Mouse (Mus musculus) C2C12 (cell line): ENCODE results near the gene Bms1.

Experiments
- CEBPB ChIP-seq: IDR thresholded peaks from one replicate; pipeline ENCODE4 v1.6.1; 2011; ENCODE audit warnings: low read depth, mild to moderate bottlenecking, control low read depth, moderate library complexity
- CTCF ChIP-seq: IDR thresholded peaks from one replicate; pipeline ENCODE4 v1.5.1; 2011; ENCODE audit not compliant: control insufficient read depth, insufficient read depth, insufficient read length
- USF1 ChIP-seq: IDR thresholded peaks from one replicate; pipeline ENCODE4 v1.6.1; 2011; ENCODE audit warnings: low read depth, mild to moderate bottlenecking, control low read depth, moderate library complexity

DNA sequence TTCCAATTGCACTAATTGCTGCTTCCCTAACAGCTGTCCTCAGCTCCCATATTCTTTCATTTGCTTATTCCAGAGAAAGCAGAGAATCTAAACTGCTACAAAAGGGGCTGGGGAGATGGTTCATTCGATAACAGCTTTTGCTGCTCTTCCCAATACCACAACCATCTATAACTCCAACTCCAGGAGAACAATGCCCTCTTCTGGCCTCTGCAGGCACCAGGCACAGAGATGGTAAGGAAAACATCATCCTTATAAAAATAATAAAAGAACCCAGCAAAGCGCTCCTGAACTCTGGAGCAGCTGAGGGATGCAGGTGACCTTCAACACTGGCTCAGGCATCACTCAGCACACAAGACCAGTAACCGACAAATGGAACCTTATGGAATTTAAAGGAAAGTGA, 33.3 kb downstream of the Bms1 start:
- TF ChIP-seq CTCF, result no peak
- TF ChIP-seq USF1, result no peak
- TF ChIP-seq CEBPB, result no peak
